Mouse (Mus musculus) heart, adult 9 months (tissue): Measurements from ENCODE around the gene Rassf6.

Source experiments
- DNase-seq, 2 experiments: peaks; one replicate each; pipeline ENCODE4 v3.0.0; 2022; ENCODE audit warnings: low spot score in 2 of 2

Rassf6 gene

DNA sequence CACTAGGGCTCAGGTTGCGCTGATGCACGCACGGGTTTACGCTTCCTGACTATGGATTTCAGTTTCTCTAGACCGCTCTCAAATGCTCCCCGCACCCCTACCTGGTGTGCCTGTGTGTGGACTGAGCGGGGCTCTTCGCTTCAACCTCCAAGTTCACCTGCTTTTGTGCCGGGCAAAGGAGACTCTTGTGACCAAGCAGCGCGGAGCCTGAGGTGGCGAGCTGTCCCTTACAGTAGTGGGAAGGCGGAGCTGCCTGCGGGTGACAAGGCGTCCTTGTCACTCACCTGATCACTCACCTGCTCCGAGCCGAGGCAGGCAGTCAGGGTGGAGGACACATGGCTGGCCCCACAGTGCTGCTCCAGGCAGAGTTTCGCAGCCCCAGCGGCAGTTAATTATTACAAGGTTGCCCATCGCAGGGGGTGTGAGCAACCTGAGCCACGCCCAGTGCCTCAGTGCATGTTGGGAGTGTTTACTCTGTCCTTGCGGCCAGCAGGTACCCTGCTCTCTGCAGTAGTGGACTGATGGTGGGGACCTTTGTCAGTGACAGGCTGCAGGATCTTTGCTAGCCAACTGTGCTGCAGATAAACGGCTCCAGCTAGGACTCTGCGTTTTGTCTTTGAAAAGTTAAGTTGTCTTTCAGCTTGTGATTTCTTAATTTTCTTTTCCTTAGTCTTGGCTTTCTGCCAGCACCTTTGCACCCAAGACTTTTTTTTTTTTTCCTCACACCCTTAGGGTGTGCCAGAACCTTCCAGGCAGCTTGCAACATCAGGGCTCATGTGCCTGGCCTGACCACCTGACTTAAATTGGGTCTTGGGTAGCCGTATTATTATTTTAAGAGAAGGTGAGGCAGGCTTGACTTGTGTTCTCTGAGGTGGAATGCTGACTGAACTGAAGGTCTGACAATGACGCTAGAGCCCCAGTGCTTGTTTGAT lies at the start of gene Rassf6:
Gene Rassf6 (minus strand): TSS at position 372 of the 932 bp plus-strand sequence.
- DNase-seq, result no peak

DNA sequence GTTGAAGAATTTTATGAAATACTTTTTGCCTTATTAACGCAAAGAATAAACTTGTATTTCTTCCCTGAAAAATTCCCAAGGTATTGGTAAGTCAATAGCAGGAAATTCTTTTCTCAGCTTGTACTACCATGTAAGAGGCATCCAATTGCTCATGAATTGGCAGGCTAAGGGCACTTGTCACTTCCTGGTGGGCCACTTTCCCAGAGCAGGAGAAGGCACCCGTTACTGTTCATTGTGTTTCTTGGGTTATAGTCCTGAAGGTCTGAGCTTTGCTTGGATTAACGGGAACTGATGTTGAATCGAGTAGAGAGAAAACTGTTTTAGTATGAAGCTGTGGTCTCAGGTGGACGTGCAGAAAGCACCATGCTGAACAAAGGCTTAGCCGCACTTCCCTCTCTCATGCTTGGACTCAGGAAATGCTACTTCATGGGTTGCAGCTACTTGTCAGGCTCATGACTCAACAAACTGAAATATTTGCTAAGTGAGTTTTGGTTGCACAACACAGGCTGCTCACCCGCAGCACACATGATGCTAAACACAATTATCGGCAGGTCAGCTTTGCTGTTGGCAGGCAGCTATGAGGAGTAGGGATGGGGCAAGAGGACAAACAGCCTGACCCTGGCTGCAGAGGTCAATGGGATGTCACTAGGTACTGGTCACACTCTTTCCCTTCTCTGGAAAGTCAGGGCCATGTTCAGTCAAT lies 49.1 kb upstream of the Rassf6 start:
- DNase-seq, result peak; percentile 30 to 39

DNA sequence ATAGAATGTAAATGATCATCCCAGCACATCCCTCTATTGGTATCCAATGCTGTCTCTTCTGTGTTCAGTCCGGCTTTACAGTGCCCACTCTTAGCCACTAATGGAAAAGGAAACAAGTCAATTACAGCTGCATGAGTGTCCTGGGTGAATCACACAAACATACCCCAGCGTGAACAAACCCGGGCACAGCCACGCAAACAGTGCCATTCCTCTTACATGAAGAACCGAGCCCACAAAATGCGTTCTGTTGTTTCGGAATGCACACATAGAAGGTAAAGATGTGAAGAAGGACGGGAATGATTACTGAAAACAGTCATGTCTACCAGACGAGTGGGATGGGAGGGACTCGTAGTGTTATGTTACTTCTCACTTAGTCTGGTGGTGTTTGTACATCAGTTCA lies 47.5 kb upstream of the Rassf6 start:
- no peak for DNase-seq

DNA sequence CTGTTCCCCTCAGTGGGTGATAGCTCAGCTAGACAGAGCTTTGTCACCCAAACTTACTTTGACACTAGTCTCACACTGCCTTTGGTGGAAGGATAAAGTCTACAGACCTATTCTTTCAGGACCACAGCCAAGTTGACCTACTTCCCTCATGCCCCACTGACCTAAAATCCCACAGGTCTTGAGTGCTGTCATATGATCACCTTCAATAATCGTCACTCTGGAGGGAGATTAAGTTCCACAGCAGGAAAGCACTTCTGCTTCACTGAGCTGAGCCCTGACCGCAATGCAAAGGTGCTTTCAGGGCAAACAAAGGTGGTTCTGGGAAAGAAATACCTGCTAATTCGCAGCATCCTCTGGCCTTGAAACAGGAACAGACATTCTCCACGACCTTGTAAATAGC lies 44.5 kb upstream of the Rassf6 start:
- no peak for DNase-seq

DNA sequence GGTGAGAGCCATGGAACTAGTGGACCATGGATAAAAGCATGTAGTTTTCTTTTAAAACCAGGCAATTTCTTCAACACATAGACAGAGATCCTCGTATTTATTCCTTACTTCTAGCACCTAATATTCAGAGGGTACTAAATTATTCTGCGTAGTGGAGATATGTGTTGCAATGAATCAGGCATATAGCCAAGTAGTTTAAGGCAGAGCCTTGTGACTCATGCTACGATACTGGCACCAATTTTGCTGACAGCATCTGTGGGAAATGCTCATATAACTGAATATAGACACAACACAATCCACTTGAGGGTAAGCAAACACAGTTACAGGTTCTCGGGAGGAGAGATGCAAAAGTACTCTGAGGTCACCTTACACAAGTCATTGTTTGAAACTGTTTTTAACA lies 41.4 kb upstream of the Rassf6 start:
- DNase-seq, result peak in 1 of 2 experiments; percentile 26

DNA sequence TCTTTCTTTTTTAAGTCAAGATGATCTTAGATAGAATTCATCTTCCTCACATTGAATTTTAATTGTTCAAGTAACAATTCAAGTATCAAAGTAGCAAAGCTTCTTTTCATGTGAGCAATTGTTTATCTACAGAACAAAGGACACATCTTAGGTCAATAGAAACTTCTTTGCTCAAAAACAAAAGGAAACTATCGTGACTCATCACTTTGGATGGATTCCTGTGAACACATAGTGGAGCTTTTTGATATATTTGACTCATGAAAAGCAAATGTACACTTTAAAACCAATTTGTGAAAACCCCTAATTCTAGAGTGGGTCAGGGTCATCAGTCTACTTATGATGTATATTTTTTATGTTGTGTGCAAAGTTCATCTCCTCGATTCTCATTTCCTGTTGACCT lies 37.1 kb upstream of the Rassf6 start:
- no peak for DNase-seq

DNA sequence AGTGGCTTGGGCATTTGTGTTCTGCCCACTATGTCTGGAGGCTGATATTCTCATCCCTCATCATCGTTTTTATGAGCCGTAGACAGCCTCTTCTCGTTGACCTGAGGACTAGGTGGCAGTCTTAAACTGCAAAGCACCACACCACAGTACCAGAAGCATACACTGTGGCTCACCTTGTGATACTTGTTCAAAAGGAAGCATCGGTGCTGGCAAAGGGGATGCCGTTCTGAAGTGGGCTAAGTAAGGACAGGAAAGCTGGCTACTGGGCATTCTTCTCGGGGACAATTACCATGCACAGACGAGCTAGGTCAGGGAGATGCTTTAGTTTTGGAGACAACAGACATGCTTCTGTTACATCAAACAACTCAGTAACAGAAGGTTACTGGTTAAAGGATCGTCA lies 21.4 kb upstream of the Rassf6 start:
- no peak for DNase-seq

DNA sequence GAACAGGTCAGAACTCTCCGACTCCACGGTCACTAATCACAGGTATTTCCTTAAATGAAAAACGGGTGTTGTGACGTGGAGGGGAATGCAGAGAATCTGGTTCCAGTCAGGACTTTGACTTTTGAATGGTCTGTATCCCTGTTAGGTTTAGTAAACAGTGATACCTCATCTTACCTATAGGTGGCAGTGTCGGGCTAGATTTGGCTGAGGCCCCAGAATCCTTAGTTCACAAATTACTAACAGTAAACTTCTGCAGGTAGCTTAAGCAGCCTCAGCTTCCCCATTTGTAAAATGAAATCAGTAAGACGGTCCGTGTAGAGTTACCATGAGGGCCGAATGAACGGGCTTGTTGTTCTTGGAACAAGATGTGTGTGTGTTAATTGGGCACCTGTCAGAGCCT lies 21.0 kb upstream of the Rassf6 start:
- peak; percentile 9 to 48 for DNase-seq

DNA sequence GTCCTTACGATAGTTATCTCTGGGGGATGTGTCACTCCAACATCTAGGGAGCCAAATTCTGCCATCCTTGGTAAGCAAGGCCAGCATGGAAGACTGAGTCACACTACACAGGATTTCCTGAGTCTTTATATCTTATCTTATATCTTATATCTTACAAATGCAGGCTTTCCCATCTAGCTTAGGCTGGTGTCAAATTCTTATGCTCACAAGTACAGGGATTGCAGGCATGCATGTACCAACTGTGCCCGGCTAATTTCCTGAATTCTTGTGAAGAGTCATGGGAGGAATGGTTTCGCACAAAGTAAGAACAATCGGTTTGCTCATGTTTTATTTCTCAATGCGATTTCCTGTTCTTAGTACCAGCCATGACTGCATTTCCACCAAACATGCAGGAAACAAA lies 20.0 kb upstream of the Rassf6 start:
- DNase-seq, result no peak

DNA sequence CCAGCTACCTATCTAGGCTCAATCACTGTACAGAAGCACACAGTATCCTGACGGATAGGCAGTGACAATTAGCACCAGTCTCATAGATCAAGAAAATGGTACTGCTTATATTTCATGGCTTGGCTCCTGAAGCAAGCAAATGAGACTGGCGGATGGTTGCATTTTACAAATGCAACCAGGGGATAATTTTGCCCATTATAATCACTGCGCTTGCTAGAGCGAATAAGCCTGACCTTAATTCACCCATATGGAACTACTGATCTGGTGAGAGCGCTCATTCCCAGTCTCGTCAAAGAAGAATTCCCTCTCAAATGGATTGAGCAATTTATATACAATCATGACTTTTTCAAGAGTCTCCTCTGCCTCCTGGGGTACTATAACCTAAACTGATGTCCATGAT lies 16.2 kb upstream of the Rassf6 start:
- no peak for DNase-seq

DNA sequence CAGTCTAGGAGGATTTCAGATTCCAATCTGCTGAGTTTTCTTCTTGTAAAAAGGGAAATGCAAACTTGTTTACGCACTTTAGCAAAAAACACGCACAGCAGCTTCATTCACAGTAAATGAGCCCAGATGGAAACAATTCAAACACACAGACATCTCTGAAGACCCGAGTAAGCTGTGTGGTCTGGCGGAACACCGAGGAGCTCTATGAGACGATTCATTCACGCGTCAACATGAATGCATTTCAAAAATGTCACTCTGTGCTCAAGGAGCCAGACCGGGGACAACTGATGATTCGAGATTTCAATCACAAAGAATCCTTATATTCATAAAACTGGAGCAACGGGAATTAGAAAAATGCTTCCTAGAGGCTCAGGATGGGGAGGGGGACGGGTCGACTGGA lies 15.4 kb upstream of the Rassf6 start:
- no peak for DNase-seq

DNA sequence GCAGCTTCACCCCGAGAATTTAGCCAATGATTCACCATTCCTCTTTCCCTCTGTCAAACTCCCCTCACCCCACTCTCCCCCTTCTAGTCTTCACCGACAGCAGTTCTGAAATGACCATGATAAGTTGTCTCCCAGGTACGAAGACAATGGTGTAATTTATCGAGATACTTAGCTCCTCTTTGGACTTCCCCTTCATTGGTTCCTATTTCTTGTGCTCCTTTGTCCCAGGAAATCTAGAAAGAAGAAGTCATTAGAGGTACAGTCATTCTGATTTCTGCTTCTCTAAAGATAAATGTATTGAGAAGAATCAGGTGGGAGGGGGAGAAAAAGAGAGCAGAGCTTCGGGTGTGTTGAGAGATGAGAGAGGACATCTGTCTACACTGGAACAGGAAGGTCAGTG lies 14.3 kb upstream of the Rassf6 start:
- DNase-seq, result no peak

DNA sequence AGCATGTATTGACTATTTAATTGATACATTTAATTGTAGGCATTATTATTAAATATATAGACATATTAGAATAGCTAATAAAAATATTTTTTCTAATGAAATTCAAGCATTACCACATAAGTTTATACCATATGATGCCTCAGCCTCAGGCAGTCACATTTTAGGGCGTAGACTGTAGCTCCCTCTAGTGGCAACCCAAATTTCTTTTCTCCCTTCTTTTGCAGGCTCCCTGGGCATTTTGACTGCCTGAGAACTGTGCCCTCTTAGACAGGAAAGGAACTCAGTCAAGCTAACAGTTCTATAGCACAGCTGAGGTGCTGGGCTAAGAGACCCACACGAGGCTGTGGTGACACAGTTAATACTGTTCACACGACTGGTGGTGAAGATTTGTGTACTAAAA lies 12.3 kb upstream of the Rassf6 start:
- peak; percentile 15 to 43 for DNase-seq

DNA sequence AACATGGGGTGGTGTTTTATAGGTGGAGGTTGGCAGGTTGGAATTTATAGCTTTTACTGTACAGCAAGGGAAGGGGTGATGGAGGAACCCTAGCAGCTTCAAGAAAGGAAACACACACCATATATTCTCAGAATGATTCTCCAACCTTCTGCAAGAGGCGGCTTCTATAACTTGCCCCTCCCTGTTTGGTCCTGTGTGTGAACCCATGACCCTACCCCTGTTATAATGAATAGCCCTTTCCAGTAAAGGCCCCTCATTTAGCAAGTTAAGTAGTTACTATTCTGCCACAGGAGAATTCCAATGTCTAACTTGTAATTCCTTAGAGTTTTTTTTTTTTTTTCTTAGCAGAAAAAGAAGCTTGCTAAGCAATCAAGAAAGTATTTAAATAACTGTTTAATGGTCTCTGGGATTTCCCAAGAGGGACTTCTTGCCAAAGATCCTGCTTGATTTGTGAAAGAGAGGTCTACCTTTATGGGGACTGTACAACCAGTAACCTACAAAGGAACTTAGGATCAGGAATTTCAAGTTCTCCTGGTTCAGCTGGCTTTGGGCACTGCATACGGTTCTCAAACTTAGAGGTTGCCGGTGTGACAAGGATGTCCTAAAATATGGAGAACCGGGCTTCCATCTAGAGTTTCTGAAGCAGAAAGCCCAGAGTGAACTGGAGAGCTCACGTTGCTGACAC lies 10.2 kb upstream of the Rassf6 start:
- DNase-seq, result no peak

DNA sequence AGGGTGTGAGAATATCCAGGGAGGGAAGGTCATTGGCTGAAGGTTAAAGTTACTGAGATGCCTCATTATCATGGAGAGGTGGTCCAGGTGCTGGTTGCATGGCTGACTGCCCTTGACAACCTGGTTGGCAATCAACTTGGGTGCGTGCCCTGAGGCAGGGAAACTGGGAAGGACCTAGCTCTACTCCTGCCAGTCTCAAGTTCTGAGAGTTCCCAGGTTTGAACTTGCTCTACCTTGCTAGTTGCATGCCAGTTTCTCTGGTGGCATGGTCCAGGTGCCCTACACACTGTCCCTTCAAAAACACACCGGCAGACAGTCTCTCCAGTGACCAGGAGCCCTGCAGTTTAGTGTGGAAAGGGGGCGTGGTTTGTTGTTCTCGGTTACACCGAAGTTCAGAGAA lies 7.0 kb upstream of the Rassf6 start:
- DNase-seq, result no peak

DNA sequence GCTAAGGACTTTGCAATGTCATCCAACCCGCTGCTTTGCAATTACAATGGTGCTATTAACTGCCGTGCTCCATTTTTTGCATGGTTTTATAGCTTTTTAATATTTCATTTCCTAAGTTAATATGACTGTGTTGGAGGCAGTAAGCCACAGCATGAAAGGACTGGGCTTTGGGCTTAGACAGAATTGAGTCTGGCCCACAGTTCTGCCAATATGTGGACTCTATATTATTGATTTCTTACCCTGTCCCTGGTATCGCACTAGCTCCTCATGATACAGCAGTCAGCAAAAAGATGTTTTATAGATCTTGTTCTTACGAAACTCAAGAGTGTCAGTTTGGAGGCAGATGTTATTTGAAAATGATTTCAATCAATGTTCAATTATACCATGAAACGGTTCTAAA lies 5.9 kb upstream of the Rassf6 start:
- DNase-seq, result no peak

DNA sequence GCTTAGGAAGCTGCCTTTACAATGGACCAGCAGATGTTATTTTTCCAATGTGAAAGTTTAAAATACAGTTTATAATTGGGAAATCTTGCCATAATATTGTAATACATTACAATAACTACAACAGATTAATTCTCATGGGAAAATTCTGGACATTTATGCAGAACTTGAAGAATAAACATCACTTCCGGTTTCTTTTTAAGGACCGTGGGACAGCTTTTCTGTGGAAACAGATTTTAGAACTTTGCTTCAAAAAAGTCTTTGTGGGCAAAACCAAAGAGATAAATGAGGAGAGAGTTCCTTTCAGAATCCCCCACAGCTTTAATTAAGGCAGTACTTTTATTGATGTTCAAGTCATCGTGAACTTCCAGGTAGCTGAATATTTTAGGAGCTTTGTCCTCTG lies 5.1 kb upstream of the Rassf6 start:
- DNase-seq, result no peak

DNA sequence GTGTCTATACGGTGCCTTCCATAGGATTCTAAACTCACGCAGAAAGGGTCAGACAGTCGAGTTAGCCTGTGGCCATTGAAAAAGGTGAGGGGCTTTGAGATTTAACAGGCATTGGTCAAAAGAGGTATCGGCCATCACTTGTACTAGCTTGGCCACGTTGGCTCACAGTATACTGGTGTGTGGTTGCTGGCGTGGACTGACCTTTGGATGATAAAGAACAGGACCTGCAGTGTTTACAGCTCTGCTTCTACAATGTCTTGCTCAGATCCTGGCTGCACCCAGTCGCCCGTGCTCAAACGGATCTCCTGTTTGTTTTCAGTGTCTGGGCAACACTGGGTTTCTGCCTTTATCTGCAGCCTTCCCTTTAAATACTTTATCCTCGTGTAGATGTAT lies 757 bp upstream of the Rassf6 start:
- DNase-seq, result no peak

DNA sequence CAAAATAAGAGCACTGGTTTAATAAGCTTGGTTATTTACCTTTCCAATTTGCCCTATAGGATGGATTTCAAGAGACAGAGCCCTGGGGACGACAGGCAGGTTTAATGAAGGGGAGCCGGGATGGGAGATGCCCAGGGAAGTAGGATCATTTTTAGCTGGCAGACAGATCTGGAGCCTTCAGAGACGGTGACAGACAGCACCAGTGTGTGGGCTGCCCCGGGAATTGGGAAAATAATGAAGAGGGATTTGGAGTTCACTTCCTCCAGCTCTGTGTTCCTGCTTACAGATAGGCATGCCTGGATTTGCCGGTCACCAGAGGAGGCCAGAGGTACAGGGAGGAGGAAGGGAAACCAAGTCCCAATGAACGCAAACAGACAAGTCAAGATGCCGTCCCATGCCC lies 5.6 kb downstream of the Rassf6 start:
- no peak for DNase-seq

DNA sequence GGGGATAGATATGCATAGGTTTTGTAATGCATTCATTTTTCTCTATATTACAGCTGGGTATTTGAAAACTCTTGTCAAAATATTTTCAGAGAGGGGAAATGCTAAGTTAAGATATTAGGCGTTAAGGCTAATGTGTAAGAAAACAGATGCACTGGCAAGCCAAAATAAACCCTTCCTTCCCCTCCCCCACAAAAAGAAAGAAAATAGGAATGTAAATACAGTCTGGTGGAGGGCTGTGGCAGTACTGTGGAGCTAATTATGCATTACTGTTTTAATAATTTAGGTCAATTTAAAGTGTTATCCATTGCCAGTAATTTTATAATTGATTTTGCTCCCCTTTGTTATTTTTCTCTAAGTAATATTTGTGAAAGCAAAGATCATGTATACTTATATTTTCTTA lies 11.9 kb downstream of the Rassf6 start:
- no peak for DNase-seq

DNA sequence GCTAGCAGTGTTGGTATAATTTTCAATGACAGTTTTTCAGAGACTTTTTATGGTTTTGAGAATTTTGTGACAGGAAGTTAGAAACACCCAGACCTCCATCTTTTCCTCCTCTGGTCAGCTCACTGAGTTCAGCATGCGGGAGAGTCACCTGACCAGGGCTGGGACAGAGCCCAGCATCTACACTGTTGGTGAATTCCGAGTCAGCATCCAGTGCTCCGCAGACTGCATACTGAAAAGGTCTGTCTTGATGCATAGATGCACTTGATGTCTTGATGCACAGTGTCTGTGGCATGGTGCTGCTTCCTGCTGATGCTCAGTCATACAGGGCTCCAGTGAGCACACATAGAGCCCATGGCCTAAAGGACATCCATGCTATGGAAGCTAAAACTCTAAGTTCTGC lies 12.4 kb downstream of the Rassf6 start:
- DNase-seq, result no peak

DNA sequence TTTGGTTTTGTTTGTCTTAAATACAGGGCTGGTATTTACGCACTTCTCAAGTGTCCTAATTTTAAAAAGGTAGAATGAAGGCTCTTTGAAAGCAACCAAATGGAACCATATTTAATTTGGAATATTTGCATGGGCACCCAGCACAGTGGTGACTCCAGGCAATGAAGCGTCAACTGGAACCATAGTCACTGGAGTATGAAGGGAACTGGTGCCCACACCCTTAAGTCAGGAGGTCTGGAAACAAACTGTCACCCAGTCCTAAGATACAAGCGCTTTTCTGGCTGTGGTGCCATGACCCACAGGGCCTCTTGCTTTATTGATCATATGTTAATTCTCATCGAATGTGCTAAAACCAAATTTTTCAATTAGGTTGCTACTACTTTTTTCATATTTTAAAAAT lies 13.0 kb downstream of the Rassf6 start:
- DNase-seq, result no peak
